Mouse (Mus musculus) large intestine, adult 2 months (tissue): ENCODE data around the gene Gm21317. TPM values are rescaled to one million over a fixed set of nuclear protein-coding genes. Genes with fewer than 3 reads are reported as not detected.
"Not testable (repeated sequence)": the region's sequence is repeated elsewhere in the genome, so short reads cannot be mapped to it uniquely, and the experiment has no call there.

Source experiments
- DNase-seq: peaks from one replicate; pipeline ENCODE4 v3.0.0-alpha.2; 2012; ENCODE audit warnings: low read depth, low spot score
- WGBS: fragments of 180-500 bp; shearing (Covaris S2); methylation state at CpG from one replicate; pipeline ENCODE4 v1.1.7; 2018; 5-methylcytosine and 5-hydroxymethylcytosine counted together
- polyA plus RNA-seq: library from polyadenylated mRNA; depleted of rRNA; stranded (reverse); fragments of >200 nt; gene quantifications from 2 replicates; pipeline ENCODE4 v1.2.3, GENCODE M21; 2012; rRNA removed

The Gm21317 gene
- not detected in 2 replicates for polyA plus RNA-seq

DNA sequence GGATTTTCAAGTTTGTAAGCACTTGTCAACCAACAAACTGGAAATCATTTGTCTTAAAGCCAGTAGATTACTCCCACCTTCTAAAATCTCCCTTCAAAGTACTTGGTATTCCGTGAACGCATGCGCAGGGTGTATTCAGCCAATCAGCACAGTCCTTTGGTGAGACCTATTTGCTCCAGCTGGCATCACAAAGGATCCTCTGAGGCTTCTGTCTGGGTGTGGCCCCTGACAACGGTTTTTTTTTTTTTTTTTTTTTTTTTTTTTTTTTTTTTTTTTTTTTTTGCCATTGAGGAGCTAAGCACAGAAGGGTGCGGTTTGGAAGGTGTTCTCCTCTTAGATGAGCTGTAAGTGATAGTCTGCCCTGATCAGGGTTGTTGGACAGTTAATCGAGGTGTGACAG lies at the start of gene Gm21317:
Gene Gm21317, plus strand, starts transcription at position 301 of the 400 bp plus-strand sequence.
- no CpG with 5 or more reads among the region's 6 CpGs for WGBS

More for the DNA sequence above, at the start of gene Gm21317:
- not testable (repeated sequence) for DNase-seq
